Mouse (Mus musculus): ENCODE data around the gene Map3k10. TPM values are rescaled to one million over a fixed set of nuclear protein-coding genes. Genes with fewer than 3 reads are reported as not detected.

The Map3k10 gene
- polyA plus RNA-seq, 1 experiment from 2014 or later, result 22.2 TPM

- Histone ChIP-seq H3K4me1 (no peaks in the 10 kb centered on the region), H3K9me3 (no peaks in the 10 kb centered on the region), H3K4me2 (replicated peaks) (no peak overlapping the region), H3K27me3 (replicated peaks) (no peaks in the 10 kb centered on the region), H3K4me3 (no peak overlapping the region), H3K27ac (no peak overlapping the region), H3K36me3 (peaks cover 78% of the 10 kb centered on the region), H3K9ac (no peak overlapping the region)
- 75% methylated on average over 1 of the region's 1 CpGs for WGBS
- ATAC-seq (ENCODE audit: low FRiP score, low read depth), result no peak
Observed at GRCm38 (mm10) chr7:27622234-27622633, 52.2 kb downstream of the Map3k10 start.

- ATAC-seq (ENCODE audit: low FRiP score, low read depth), result no peak
- H3K27ac ChIP-seq, result no peak overlapping the region
- H3K27me3 ChIP-seq (replicated peaks), result no peaks in the 10 kb centered on the region
- H3K9ac ChIP-seq, result no peak overlapping the region
- 78% methylated on average over 6 of the region's 6 CpGs for WGBS
- no peaks in the 10 kb centered on the region for H3K4me1 ChIP-seq
- no peaks in the 10 kb centered on the region for H3K9me3 ChIP-seq
- H3K4me2 ChIP-seq (replicated peaks), result no peak overlapping the region
- peaks cover 78% of the 10 kb centered on the region for H3K36me3 ChIP-seq
- no peak overlapping the region for H3K4me3 ChIP-seq
Observed at GRCm38 (mm10) chr7:27621028-27621427, 53.4 kb downstream of the Map3k10 start.

- Histone ChIP-seq H3K27ac (no peak overlapping the region), H3K4me3 (no peak overlapping the region), H3K36me3 (peaks cover 49% of the 10 kb centered on the region), H3K4me2 (replicated peaks) (no peak overlapping the region), H3K4me1 (peaks cover 18% of the 10 kb centered on the region; the same call in 1 of the 2 replicates), H3K9ac (no peak overlapping the region), H3K9me3 (no peaks in the 10 kb centered on the region), H3K27me3 (replicated peaks) (no peaks in the 10 kb centered on the region)
- 54% methylated on average over 8 of the region's 8 CpGs for WGBS
- ATAC-seq (ENCODE audit: low FRiP score, low read depth), result peak; percentile 80
Observed at GRCm38 (mm10) chr7:27613751-27614499, 60.5 kb downstream of the Map3k10 start.

- peaks cover 47% of the 10 kb centered on the region for H3K36me3 ChIP-seq
- H3K9ac ChIP-seq, result no peak overlapping the region
- WGBS, result 76% methylated on average over 4 of the region's 4 CpGs
- H3K27ac ChIP-seq, result no peak overlapping the region
- no peak overlapping the region for H3K4me3 ChIP-seq
- no peaks in the 10 kb centered on the region for H3K27me3 ChIP-seq (replicated peaks)
- H3K4me2 ChIP-seq (replicated peaks), result no peak overlapping the region
- no peaks in the 10 kb centered on the region for H3K9me3 ChIP-seq
- no peak for ATAC-seq (ENCODE audit: low FRiP score, low read depth)
- peaks cover 19% of the 10 kb centered on the region for H3K4me1 ChIP-seq
Observed at GRCm38 (mm10) chr7:27612940-27613339, 61.5 kb downstream of the Map3k10 start.

- H3K4me2 ChIP-seq (replicated peaks), result no peak overlapping the region
Observed at GRCm38 (mm10) chr7:27610871-27611270, 63.5 kb downstream of the Map3k10 start.

GRCm38 (mm10) chr7:27610370-27610769, 64.0 kb downstream of the Map3k10 start:
- Histone ChIP-seq H3K27ac (no peak overlapping the region), H3K4me3 (no peak overlapping the region), H3K27me3 (replicated peaks) (no peaks in the 10 kb centered on the region), H3K4me2 (replicated peaks) (no peak overlapping the region), H3K4me1 (peaks cover 35% of the 10 kb centered on the region), H3K9ac (no peak overlapping the region), H3K9me3 (no peaks in the 10 kb centered on the region), H3K36me3 (peaks cover 24% of the 10 kb centered on the region)
- 94% methylated on average over 3 of the region's 3 CpGs for WGBS
- no peak for ATAC-seq (ENCODE audit: low FRiP score, low read depth)

More at GRCm38 (mm10) chr7:27610871-27611270, 63.5 kb downstream of the Map3k10 start:
- H3K9me3 ChIP-seq, result no peaks in the 10 kb centered on the region
- no peaks in the 10 kb centered on the region for H3K27me3 ChIP-seq (replicated peaks)
- WGBS, result 95% methylated on average over 5 of the region's 5 CpGs
- peaks cover 35% of the 10 kb centered on the region for H3K4me1 ChIP-seq
- no peak overlapping the region for H3K9ac ChIP-seq
- H3K36me3 ChIP-seq, result peaks cover 26% of the 10 kb centered on the region
- ATAC-seq (ENCODE audit: low FRiP score, low read depth), result no peak
- H3K27ac ChIP-seq, result no peak overlapping the region
- no peak overlapping the region for H3K4me3 ChIP-seq

- no peak for ATAC-seq (ENCODE audit: low FRiP score, low read depth)
- H3K36me3 ChIP-seq, result peaks cover 24% of the 10 kb centered on the region
Observed at GRCm38 (mm10) chr7:27609688-27610087, 64.7 kb downstream of the Map3k10 start.

DNA sequence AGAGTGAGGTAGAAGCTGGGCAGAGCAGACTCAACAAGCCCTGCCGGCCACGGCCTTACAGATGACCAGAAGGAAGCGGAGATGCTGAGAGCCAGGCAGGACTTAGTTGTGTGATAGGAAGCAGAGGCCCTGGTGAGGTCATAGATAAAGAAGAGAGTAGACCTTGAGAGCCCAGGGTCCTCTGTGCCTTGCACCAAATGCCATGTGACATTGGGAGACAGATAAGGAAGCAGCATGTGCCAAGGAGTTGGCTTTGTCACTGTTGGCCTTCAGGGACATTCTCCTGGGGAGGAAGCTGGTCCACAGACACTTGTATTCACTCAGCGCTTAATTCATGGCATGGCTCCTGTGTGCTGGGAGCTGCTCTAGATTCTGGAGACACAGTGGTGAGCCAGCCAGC, 65.1 kb downstream of the Map3k10 start:
- ATAC-seq (ENCODE audit: low FRiP score, low read depth), result no peak
- Histone ChIP-seq H3K4me1 (peaks cover 33% of the 10 kb centered on the region), H3K36me3 (peaks cover 24% of the 10 kb centered on the region), H3K9ac (no peak overlapping the region), H3K4me3 (no peak overlapping the region), H3K9me3 (no peaks in the 10 kb centered on the region), H3K27me3 (replicated peaks) (no peaks in the 10 kb centered on the region), H3K27ac (no peak overlapping the region), H3K4me2 (replicated peaks) (no peak overlapping the region)
- 97% methylated on average over 4 of the region's 4 CpGs for WGBS

More at GRCm38 (mm10) chr7:27609688-27610087, 64.7 kb downstream of the Map3k10 start:
- Histone ChIP-seq H3K4me3 (no peak overlapping the region), H3K27me3 (replicated peaks) (no peaks in the 10 kb centered on the region), H3K27ac (no peak overlapping the region), H3K4me2 (replicated peaks) (no peak overlapping the region), H3K4me1 (peaks cover 34% of the 10 kb centered on the region), H3K9me3 (no peaks in the 10 kb centered on the region), H3K9ac (no peak overlapping the region)
- whole genome bisulfite sequencing, result 86% methylated on average over 2 of the region's 2 CpGs

DNA sequence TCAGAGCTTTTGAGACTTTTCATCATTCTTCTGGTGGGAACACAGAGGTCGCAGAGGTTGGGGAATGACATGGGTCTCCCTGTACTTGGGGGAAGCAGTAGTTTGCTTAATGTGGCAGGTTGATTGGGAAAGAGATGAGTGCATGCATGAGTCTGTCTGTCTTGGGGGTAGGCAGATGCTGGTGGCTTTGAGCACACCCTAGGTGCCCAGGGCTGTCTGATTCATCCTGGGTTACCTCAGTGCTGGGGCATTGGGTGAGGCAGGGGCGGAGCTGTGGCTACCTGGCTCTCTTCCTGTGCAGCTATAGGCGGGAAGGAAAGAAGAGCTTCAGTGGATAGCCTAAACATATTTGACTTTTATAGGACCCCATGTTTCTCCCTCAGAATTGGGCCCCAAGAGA, 66.3 kb downstream of the Map3k10 start:
- H3K36me3 ChIP-seq, result peaks cover 24% of the 10 kb centered on the region
- WGBS, result 89% methylated on average over 3 of the region's 3 CpGs
- no peak overlapping the region for H3K27ac ChIP-seq
- no peak overlapping the region for H3K4me2 ChIP-seq (replicated peaks)
- no peak for ATAC-seq (ENCODE audit: low FRiP score, low read depth)
- H3K4me1 ChIP-seq, result peaks cover 25% of the 10 kb centered on the region
- no peaks in the 10 kb centered on the region for H3K9me3 ChIP-seq
- no peaks in the 10 kb centered on the region for H3K27me3 ChIP-seq (replicated peaks)
- no peak overlapping the region for H3K4me3 ChIP-seq
- no peak overlapping the region for H3K9ac ChIP-seq

DNA sequence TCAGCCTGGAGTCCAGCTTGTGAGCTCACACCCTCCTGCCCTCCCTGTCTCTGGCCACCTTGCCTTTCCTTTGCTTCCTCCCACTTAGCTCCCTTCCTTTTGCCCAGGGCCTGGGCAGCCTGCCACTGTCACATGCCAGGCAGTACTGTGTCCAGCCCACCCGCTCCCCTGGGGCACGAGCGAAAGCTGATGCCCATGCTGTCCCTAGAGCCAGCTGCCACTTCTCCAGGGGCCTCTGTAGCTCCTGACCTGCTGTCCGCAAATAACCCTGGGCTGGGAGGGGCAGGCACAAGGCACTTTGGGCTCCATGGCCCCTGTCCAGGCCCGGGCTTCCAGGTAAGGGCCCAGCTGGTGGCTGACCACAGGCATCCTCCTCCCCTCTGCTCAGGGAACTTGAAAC, 66.8 kb downstream of the Map3k10 start:
- Histone ChIP-seq H3K4me2 (replicated peaks) (no peak overlapping the region), H3K9ac (no peak overlapping the region), H3K4me1 (peaks cover 22% of the 10 kb centered on the region), H3K27me3 (replicated peaks) (no peaks in the 10 kb centered on the region), H3K36me3 (peaks cover 24% of the 10 kb centered on the region), H3K9me3 (no peaks in the 10 kb centered on the region), H3K4me3 (no peak overlapping the region), H3K27ac (no peak overlapping the region)
- 52% methylated on average over 5 of the region's 5 CpGs for WGBS
- no peak for ATAC-seq (ENCODE audit: low FRiP score, low read depth)

GRCm38 (mm10) chr7:27606481-27607254, 67.7 kb downstream of the Map3k10 start:
- no peak for ATAC-seq (ENCODE audit: low FRiP score, low read depth)
- Histone ChIP-seq H3K4me3 (no peak overlapping the region), H3K27ac (no peak overlapping the region), H3K36me3 (peaks cover 24% of the 10 kb centered on the region), H3K27me3 (replicated peaks) (no peaks in the 10 kb centered on the region), H3K4me1 (peaks cover 22% of the 10 kb centered on the region), H3K9ac (no peak overlapping the region), H3K9me3 (no peaks in the 10 kb centered on the region), H3K4me2 (replicated peaks) (no peak overlapping the region)
- 65% methylated on average over 10 of the region's 10 CpGs for WGBS

All from neural tube, embryonic 12.5 days (tissue).